Mouse (Mus musculus) bone marrow macrophage, adult 2 months (primary cell): Measurements from ENCODE around the gene 4930469K13Rik.

ENCODE experiments used
- CTCF ChIP-seq: IDR thresholded peaks from 2 replicates; pipeline ENCODE4 v1.5.1; 2012; ENCODE audit warnings: low read depth, mild to moderate bottlenecking, low read length, moderate library complexity
- POLR2A ChIP-seq: IDR thresholded peaks from 2 replicates; pipeline ENCODE4 v1.6.1; 2012; ENCODE audit warnings: mild to moderate bottlenecking, low read depth, low read length, borderline replicate concordance

DNA sequence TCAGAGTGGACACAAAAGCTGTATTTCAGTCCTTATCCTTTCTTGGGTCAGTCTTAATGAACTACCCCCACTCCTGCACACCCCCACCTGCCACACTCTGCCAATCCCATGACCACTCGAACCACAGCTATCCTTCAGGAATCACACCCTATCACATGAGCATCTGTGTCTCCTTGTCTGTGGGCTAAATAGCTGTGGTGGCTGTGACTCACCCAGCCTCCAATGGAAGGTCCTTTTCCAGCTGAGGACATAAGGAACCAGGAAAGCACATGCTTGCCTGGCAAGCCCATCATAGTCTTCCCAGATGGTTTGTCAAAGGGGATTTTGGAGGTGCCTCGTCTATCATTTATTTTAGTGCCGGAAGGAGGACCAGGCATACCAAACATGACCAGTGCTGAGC is 20.0 kb upstream of the 4930469K13Rik start:
- TF ChIP-seq CTCF (no peak), POLR2A (no peak)
